Mouse (Mus musculus): ENCODE measurements around the gene Plvap.

DNA sequence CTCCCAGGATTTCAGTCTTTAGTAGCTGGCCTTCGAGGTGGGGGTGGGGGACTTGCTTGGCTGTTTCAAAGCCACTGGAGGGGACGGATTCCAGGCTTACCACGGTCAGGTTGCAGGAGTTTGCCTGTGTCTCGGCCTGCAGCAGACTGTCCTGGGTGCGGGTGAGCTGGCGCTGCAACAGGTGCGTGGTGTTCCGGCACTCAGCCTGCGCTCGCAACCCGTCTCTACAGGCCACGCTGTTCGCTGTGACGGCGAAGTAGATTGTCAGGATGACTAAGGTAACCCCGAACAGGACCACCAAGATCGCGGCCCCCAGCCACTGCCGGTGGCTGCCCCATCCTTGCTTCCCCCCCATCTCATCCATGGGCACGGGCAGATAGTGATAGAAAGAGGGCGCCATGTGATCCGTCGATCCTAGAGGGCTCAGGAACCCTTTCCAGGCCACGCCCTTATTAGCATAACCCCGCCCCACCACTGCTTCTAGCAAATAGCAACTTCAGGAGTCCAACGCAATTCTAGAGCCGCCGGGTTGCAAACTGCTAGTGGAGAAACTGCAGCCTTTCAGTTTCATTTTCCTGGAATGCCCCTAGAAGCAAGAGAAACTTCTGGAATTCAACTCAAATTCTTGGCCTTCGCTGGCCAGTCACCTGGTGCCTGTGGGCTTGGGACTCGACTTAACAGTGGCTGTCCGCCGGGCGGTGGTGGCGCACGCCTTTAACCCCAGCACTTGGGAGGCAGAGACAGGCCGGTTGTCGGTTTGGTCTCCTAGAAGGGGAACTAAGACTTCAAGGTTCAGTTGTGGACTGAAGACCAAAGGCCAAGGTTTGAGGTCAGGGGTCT, 25.7 kb upstream of the Plvap start, which contains the start of gene Bst2:
- TF ChIP-seq CTCF (conservative IDR thresholded peaks at IDR 0.05; ENCODE audit: low read length) (no peak), POU5F1 (IDR thresholded peaks at IDR 0.05; ENCODE audit: borderline replicate concordance, low read length) (no peak), NANOG (IDR thresholded peaks at IDR 0.05; ENCODE audit: borderline replicate concordance, low read length) (no peak)
